Comparison of ENCODE assay signal across 17 mouse cellular contexts in genomic region chr11:10194774-10195173, GRCm38 (mm10).
"Had no signal": no experiment of that assay in that cellular context is flagged by ENCODE, and none has a peak within 500 bp of the region (broad histone marks: within the 10 kb centered on the region; RNA-seq: fewer than 3 reads in every experiment).

No protein-coding gene starts in this region.

- ATAC-seq: hindbrain, embryonic 16.5 days; inflammation-experienced regulatory T-cells, adult 6 months; intestine, embryonic 15.5 days; intestine, postnatal 0 days had no signal

- DNase-seq: gastrocnemius, adult 2 months; gastrocnemius, postnatal 14 days; gastrocnemius, postnatal 36 days; heart, adult 11 months; heart, adult 2 months; heart, postnatal 14 days; heart, postnatal 36 days; kidney, adult 18-20 months; kidney, adult 8-10 months; kidney, postnatal 10 days; kidney, postnatal 36 days; liver; liver, embryonic 13.5 days had no signal
